Mouse (Mus musculus): ENCODE data around the gene Nme1.
"Not testable (repeated sequence)": the region's sequence is repeated elsewhere in the genome, so short reads cannot be mapped to it uniquely, and the experiment has no call there.

Gene Nme1

GRCm38 (mm10) chr11:93965391-93965790 is 2.9 kb downstream of the Nme1 start:
- DNase-seq (ENCODE audit: low read depth, low spot score) = no peak

- no peak for DNase-seq (ENCODE audit: low read depth, low spot score)
Measured at GRCm38 (mm10) chr11:93963013-93963412, 5.3 kb downstream of the Nme1 start.

GRCm38 (mm10) chr11:93961482-93961881 is 6.8 kb downstream of the Nme1 start:
- no peak for DNase-seq (ENCODE audit: low read depth, low spot score)

GRCm38 (mm10) chr11:93957746-93958145 is 10.6 kb downstream of the Nme1 start:
- no peak for DNase-seq (ENCODE audit: low read depth, low spot score)

GRCm38 (mm10) chr11:93957031-93957555 is 11.2 kb downstream of the Nme1 start:
- DNase-seq (ENCODE audit: low read depth, low spot score) = no peak

GRCm38 (mm10) chr11:93956159-93956558 is 12.2 kb downstream of the Nme1 start, which contains the start of gene Nme2:
Nme2 (minus strand) TSS chr11:93956259.
- no peak for DNase-seq (ENCODE audit: low read depth, low spot score)

GRCm38 (mm10) chr11:93955256-93956150 is 12.8 kb downstream of the Nme1 start:
- peak; percentile 60 for DNase-seq (ENCODE audit: low read depth, low spot score)

- DNase-seq (ENCODE audit: low read depth, low spot score) = no peak
Measured at GRCm38 (mm10) chr11:93954738-93955255, 13.5 kb downstream of the Nme1 start.

- no peak for DNase-seq (ENCODE audit: low read depth, low spot score)
Measured at GRCm38 (mm10) chr11:93952376-93952775, 15.9 kb downstream of the Nme1 start.

- no peak for DNase-seq (ENCODE audit: low read depth, low spot score)
Measured at GRCm38 (mm10) chr11:93950045-93950444, 18.3 kb downstream of the Nme1 start.

- DNase-seq (ENCODE audit: low read depth, low spot score) = no peak
Measured at GRCm38 (mm10) chr11:93948887-93949567, 19.3 kb downstream of the Nme1 start.

GRCm38 (mm10) chr11:93944986-93945385 is 23.3 kb downstream of the Nme1 start:
- DNase-seq (ENCODE audit: low read depth, low spot score) = no peak

GRCm38 (mm10) chr11:93940906-93941305 is 27.4 kb downstream of the Nme1 start:
- no peak for DNase-seq (ENCODE audit: low read depth, low spot score)

GRCm38 (mm10) chr11:93929106-93929505 is 39.2 kb downstream of the Nme1 start:
- no peak for DNase-seq (ENCODE audit: low read depth, low spot score)

GRCm38 (mm10) chr11:93915019-93915418 is 53.3 kb downstream of the Nme1 start:
- not testable (repeated sequence) for DNase-seq (ENCODE audit: low read depth, low spot score)

GRCm38 (mm10) chr11:93911603-93912002 is 56.7 kb downstream of the Nme1 start:
- DNase-seq (ENCODE audit: low read depth, low spot score) = no peak

GRCm38 (mm10) chr11:93908829-93909228 is 59.5 kb downstream of the Nme1 start:
- DNase-seq (ENCODE audit: low read depth, low spot score) = no peak

GRCm38 (mm10) chr11:93907839-93908238 is 60.5 kb downstream of the Nme1 start:
- DNase-seq (ENCODE audit: low read depth, low spot score) = no peak
